Mouse (Mus musculus) forebrain, postnatal 0 days (tissue): ENCODE data around the gene Dusp13. TPM values are rescaled to one million over a fixed set of nuclear protein-coding genes. Genes with fewer than 3 reads are reported as not detected.

Experiments used
- ATAC-seq: fragments of 200-750 bp; cut with Nextera tagmentation; 2 replicates; pipeline ENCODE4 v1.8.0; 2017; ENCODE audit warnings: mild to moderate bottlenecking, moderate library complexity
- DNase-seq: peaks from one replicate; pipeline ENCODE4 v3.0.0-alpha.2; 2015
- H3K27ac ChIP-seq: fragments of 300-500 bp; sonication (generic); 2 replicates; pipeline ENCODE4 v1.5.1; 2014; ENCODE audit warnings: low read depth, mild to moderate bottlenecking, antibody characterized with exemption, low read length, moderate library complexity, mixed read lengths
- H3K27me3 ChIP-seq: fragments of 300-500 bp; sonication (generic); 2 replicates; pipeline ENCODE4 v1.6.1; 2014; ENCODE audit warnings: mild to moderate bottlenecking, low read length, mixed read lengths; ENCODE audit not compliant: insufficient read depth
- H3K36me3 ChIP-seq: fragments of 300-500 bp; sonication (generic); 2 replicates; pipeline ENCODE4 v1.6.1; 2014; ENCODE audit warnings: mild to moderate bottlenecking, moderate library complexity; ENCODE audit not compliant: insufficient read depth
- H3K4me1 ChIP-seq: fragments of 300-500 bp; sonication (generic); 2 replicates; pipeline ENCODE4 v1.6.1; 2014; ENCODE audit warnings: antibody characterized with exemption; ENCODE audit not compliant: insufficient read depth
- H3K4me2 ChIP-seq: fragments of 300-500 bp; sonication (generic); 2 replicates; pipeline ENCODE4 v1.6.1; 2014; ENCODE audit warnings: low read depth, mild to moderate bottlenecking, moderate library complexity
- H3K4me3 ChIP-seq: fragments of 300-500 bp; sonication (generic); 2 replicates; pipeline ENCODE4 v1.5.1; 2014; ENCODE audit warnings: low read depth, low read length, mixed read lengths
- H3K9ac ChIP-seq: fragments of 300-500 bp; sonication (generic); 2 replicates; pipeline ENCODE4 v1.6.1; 2014; ENCODE audit warnings: mild to moderate bottlenecking
- H3K9me3 ChIP-seq: fragments of 300-500 bp; sonication (generic); 2 replicates; pipeline ENCODE4 v1.6.1; 2016; ENCODE audit warnings: low read length
- CTCF ChIP-seq: sonication (generic); IDR thresholded peaks from 2 replicates; pipeline ENCODE4 v1.5.1; 2016; ENCODE audit warnings: antibody characterized with exemption, control low read depth, low read depth
- WGBS: fragments of 180-500 bp; shearing (Covaris S2); extraction: QIAGEN DNeasy Blood & Tissue Kit; methylation state at CpG from one replicate; pipeline ENCODE4 v1.1.7; 2014; 5-methylcytosine and 5-hydroxymethylcytosine counted together
- polyA plus RNA-seq: library from polyadenylated mRNA; unstranded; fragments of >200 nt; fragmentation: Nextera tagmentation; extraction: Ambion mirVana; gene quantifications from 2 replicates; pipeline ENCODE4 v1.2.1, GENCODE M21; 2015
- total RNA-seq: library from RNA; depleted of rRNA; stranded (reverse); fragments of >200 nt; gene quantifications from 2 replicates; pipeline ENCODE4 v1.2.3, GENCODE M21; 2014

Dusp13 gene
- total and polyA plus RNA-seq, 2 experiments from 2014 or later, result 0.23 to 0.57 TPM

DNA sequence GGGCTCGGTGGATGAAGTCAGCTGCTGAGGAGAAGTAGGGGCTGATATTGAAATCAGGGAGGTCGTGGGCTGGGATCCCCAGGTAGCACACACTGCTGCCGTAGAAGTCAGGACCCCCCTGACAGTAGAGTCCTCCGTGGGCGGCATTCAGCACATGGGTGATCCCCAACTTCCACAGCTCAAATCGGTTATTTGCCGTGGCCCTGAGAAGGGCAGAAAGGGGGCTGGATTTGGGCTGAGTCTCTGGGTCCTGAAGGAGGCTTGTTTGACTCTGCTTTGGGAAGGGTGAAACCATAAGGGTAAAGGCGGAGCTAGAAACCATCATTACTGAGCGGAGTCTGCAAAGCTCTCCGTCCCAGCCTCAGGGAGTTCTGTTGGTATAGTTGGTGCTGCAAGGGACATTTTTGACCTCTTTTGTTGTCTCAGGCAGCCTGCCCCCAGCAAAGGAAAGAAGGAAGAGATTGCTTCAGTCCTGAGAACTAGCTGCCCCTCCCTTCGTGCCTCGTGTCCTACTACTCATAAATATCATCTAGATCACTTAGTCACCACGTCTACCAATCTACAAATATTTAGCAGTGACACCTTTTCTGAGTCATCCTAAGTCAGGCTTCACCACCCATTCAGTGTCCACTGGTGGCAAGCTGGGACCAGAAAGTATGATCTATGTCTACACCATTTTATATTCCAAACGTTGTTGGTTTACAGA lies 3.4 kb downstream of the Dusp13 start:
- Histone ChIP-seq H3K4me1 (peaks cover 9% of the 10 kb centered on the region), H3K9ac (no peak overlapping the region), H3K9me3 (no peaks in the 10 kb centered on the region), H3K27ac (no peak overlapping the region), H3K4me2 (no peak overlapping the region), H3K4me3 (no peak overlapping the region), H3K27me3 (no peaks in the 10 kb centered on the region), H3K36me3 (no peaks in the 10 kb centered on the region)
- ATAC-seq (no peak), DNase-seq (no peak)
- WGBS, result 74% methylated on average over 14 of the region's 14 CpGs
- no peak for TF ChIP-seq CTCF

- no peak overlapping the region for H3K9ac ChIP-seq
- H3K4me2 ChIP-seq, result no peak overlapping the region
- H3K36me3 ChIP-seq, result no peaks in the 10 kb centered on the region
- DNase-seq (no peak), ATAC-seq (no peak)
- no peak overlapping the region for H3K4me3 ChIP-seq
- H3K9me3 ChIP-seq, result no peaks in the 10 kb centered on the region
- peaks cover 3% of the 10 kb centered on the region for H3K4me1 ChIP-seq
- WGBS, result 81% methylated on average over 2 of the region's 2 CpGs
- no peak for TF ChIP-seq CTCF
- H3K27me3 ChIP-seq, result no peaks in the 10 kb centered on the region
- no peak overlapping the region for H3K27ac ChIP-seq
Measured at GRCm38 (mm10) chr14:21746846-21747245, 4.1 kb downstream of the Dusp13 start.

DNA sequence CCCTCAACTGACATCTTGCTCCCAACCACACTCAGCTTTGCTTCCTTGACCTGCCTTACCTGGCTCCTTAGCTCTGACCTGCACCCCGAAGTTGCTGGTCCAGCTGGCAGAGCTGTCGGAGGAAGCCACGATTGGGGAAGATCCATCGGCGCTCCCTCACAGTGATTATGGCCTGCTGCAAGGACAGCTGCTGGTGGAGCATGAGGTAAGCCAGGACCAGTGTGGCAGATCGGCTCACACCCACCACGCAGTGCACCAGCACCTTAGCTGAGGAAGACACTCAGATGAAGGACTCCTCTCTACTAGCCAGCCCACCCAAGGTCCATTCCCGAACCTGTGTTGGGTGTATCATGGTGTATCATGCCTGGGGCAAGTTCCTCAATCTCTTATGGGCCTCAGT lies 4.7 kb downstream of the Dusp13 start:
- 90% methylated on average over 8 of the region's 8 CpGs for WGBS
- ATAC-seq (no peak), DNase-seq (no peak)

DNA sequence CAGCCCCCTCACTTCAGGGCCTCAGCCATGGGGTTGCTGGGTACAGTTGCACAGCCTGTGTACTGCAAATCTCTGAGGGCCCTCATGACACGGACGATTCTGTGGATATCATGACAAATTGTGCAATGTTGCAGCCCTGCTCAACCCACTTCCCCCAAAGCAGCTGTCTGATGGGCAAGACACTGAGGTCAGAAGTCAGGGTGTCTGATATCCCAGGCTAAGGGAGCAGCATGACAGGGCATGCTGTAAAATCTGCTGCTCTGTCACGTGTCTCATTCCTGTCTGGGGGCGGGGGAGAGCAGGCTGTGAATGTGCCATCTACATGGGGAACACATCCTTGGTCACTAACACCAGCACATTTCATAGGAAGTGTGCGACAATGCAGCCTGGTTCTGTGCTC lies 5.8 kb downstream of the Dusp13 start:
- H3K27me3 ChIP-seq, result no peaks in the 10 kb centered on the region
- H3K9me3 ChIP-seq, result no peaks in the 10 kb centered on the region
- no peaks in the 10 kb centered on the region for H3K36me3 ChIP-seq
- no peak overlapping the region for H3K4me2 ChIP-seq
- WGBS, result 79% methylated on average over 5 of the region's 5 CpGs
- H3K4me1 ChIP-seq, result no peaks in the 10 kb centered on the region
- TF ChIP-seq CTCF, result no peak
- DNase-seq, result no peak
- no peak overlapping the region for H3K9ac ChIP-seq
- no peak for ATAC-seq
- H3K27ac ChIP-seq, result no peak overlapping the region
- H3K4me3 ChIP-seq, result no peak overlapping the region

More for the DNA sequence above, 4.7 kb downstream of the Dusp13 start:
- H3K9me3 ChIP-seq, result no peaks in the 10 kb centered on the region
- H3K36me3 ChIP-seq, result no peaks in the 10 kb centered on the region
- H3K4me3 ChIP-seq, result no peak overlapping the region
- H3K4me1 ChIP-seq, result no peaks in the 10 kb centered on the region
- H3K9ac ChIP-seq, result no peak overlapping the region
- H3K27me3 ChIP-seq, result no peaks in the 10 kb centered on the region
- no peak overlapping the region for H3K27ac ChIP-seq
- TF ChIP-seq CTCF, result no peak
- no peak overlapping the region for H3K4me2 ChIP-seq

DNA sequence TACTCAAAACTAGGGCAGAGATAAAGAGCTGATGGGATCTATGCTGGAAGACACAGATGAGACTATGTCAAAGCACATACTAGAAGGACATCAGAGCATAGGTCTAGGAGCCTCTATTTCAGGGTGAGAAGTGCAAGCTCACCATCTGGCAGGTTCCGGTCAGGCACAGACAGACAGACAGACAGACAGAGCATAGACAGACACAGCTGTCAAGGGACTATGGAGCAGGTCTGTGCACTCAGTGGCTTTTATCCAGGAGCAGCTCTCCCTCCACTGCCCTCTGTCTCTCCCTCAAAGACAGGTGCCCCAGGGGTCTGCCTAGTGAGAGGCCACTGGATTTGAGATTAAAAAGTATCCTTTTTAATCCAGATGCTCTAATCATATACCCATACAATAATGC lies 6.8 kb downstream of the Dusp13 start:
- Histone ChIP-seq H3K36me3 (no peaks in the 10 kb centered on the region), H3K9me3 (no peaks in the 10 kb centered on the region), H3K4me3 (no peak overlapping the region), H3K4me1 (no peaks in the 10 kb centered on the region), H3K9ac (no peak overlapping the region), H3K4me2 (no peak overlapping the region), H3K27ac (no peak overlapping the region), H3K27me3 (no peaks in the 10 kb centered on the region)
- DNase-seq, result no peak
- 96% methylated on average over 1 of the region's 1 CpGs for WGBS
- no peak for ATAC-seq
- no peak for TF ChIP-seq CTCF

- 92% methylated on average over 4 of the region's 4 CpGs for WGBS
- H3K9me3 ChIP-seq, result no peaks in the 10 kb centered on the region
Measured at GRCm38 (mm10) chr14:21742441-21742840, 8.5 kb downstream of the Dusp13 start.

DNA sequence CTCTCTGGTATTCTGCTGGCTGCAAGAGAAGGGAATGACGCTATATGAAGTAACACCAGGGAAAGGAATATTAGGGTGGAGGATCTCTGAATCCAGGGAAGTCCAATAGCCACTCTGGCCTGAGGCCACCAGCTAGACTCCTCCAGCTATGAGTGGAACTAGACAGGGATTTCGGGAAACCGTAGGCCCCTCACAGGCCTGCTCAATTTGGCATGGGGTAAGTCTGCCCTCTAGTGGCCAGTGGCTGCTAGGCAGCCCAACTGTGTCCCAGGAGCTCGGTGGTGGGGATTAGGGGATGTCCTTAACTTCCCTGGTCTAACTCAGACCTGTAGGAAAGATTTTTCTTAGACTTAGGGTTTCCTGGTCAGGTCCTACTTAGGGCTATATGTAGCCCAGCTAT lies 9.2 kb downstream of the Dusp13 start:
- no peaks in the 10 kb centered on the region for H3K27me3 ChIP-seq
- H3K4me3 ChIP-seq, result no peak overlapping the region
- no peaks in the 10 kb centered on the region for H3K9me3 ChIP-seq
- WGBS, result 15% methylated on average over 4 of the region's 4 CpGs
- H3K4me1 ChIP-seq, result no peaks in the 10 kb centered on the region
- H3K9ac ChIP-seq, result no peak overlapping the region
- H3K4me2 ChIP-seq, result no peak overlapping the region
- no peaks in the 10 kb centered on the region for H3K36me3 ChIP-seq
- peak; percentile 98 for TF ChIP-seq CTCF
- ATAC-seq, result peak; percentile 92
- no peak overlapping the region for H3K27ac ChIP-seq
- DNase-seq, result peak; percentile 93

More at GRCm38 (mm10) chr14:21742441-21742840, 8.5 kb downstream of the Dusp13 start:
- H3K9ac ChIP-seq, result no peak overlapping the region
- no peak overlapping the region for H3K4me3 ChIP-seq
- no peak for TF ChIP-seq CTCF
- no peak overlapping the region for H3K4me2 ChIP-seq
- ATAC-seq (no peak), DNase-seq (no peak)
- H3K27ac ChIP-seq, result no peak overlapping the region
- no peaks in the 10 kb centered on the region for H3K4me1 ChIP-seq
- no peaks in the 10 kb centered on the region for H3K36me3 ChIP-seq
- no peaks in the 10 kb centered on the region for H3K27me3 ChIP-seq
